Mouse (Mus musculus): ENCODE data around the gene Vmn1r36. TPM values are rescaled to one million over a fixed set of nuclear protein-coding genes. Genes with fewer than 3 reads are reported as not detected.

The Vmn1r36 gene
- not detected for total RNA-seq (2023)

GRCm38 (mm10) chr6:66719068-66719467, at the start of gene Vmn1r36:
Gene Vmn1r36 (minus strand): TSS chr6:66719168.

GRCm38 (mm10) chr6:66729082-66729481, 10.1 kb upstream of the Vmn1r36 start, which contains the start of gene Vmn1r37:
Gene Vmn1r37 (plus strand): TSS chr6:66729382.

GRCm38 (mm10) chr6:66685806-66686205, 33.2 kb downstream of the Vmn1r36 start, which contains the start of gene Vmn1r35:
Gene Vmn1r35 (minus strand): TSS chr6:66685906.

Other genes starting within 250 kb of the Vmn1r36 start
- 10 to 100 TPM; 18.5 to 20.1 TPM for gene Mad2l1, start 183.8 kb downstream of the Vmn1r36 start, total RNA-seq (2023)
- not detected for gene Vmn1r32, start 159.1 kb downstream of the Vmn1r36 start, total RNA-seq (2023)
- gene Vmn1r33, start 100.9 kb downstream of the Vmn1r36 start, total RNA-seq (2023), result not detected
- not detected for gene Vmn1r34, start 75.3 kb downstream of the Vmn1r36 start, total RNA-seq (2023)
- not detected for gene Vmn1r35, start 33.3 kb downstream of the Vmn1r36 start, total RNA-seq (2023)
- not detected for gene Vmn1r37, start 10.2 kb upstream of the Vmn1r36 start, total RNA-seq (2023)
- gene Vmn1r38, start 63.5 kb upstream of the Vmn1r36 start, total RNA-seq (2023), result not detected
- gene Vmn1r39, start 91.4 kb upstream of the Vmn1r36 start, total RNA-seq (2023), result not detected
- gene Gng12, start 177.2 kb upstream of the Vmn1r36 start, total RNA-seq (2023), result 1 to 10 TPM; 7.6 to 8.7 TPM

All from B cell, adult 67 days (primary cell).